Mouse (Mus musculus) forebrain, embryonic 12.5 days (tissue): ENCODE measurements around the gene Ptprm. TPM values are rescaled to one million over a fixed set of nuclear protein-coding genes. Genes with fewer than 3 reads are reported as not detected.

Source experiments
- ATAC-seq: fragments of 200-750 bp; cut with Nextera tagmentation; 2 replicates; pipeline ENCODE4 v1.8.0; 2017; ENCODE audit warnings: moderate TSS enrichment; ENCODE audit not compliant: low FRiP score
- H3K27ac ChIP-seq: fragments of 300-500 bp; sonication (generic); 2 replicates; pipeline ENCODE4 v1.5.1; 2016; ENCODE audit warnings: mild to moderate bottlenecking
- H3K27me3 ChIP-seq: fragments of 300-500 bp; sonication (generic); 2 replicates; pipeline ENCODE4 v1.6.1; 2016; ENCODE audit warnings: mild to moderate bottlenecking
- H3K36me3 ChIP-seq: fragments of 300-500 bp; sonication (generic); replicated peaks from 2 replicates; pipeline ENCODE4 v1.6.1; 2016; ENCODE audit warnings: mild to moderate bottlenecking
- H3K4me1 ChIP-seq: fragments of 300-500 bp; sonication (generic); 2 replicates; pipeline ENCODE4 v1.6.1; 2016
- H3K4me2 ChIP-seq: fragments of 300-500 bp; sonication (generic); 2 replicates; pipeline ENCODE4 v1.6.1; 2016; ENCODE audit warnings: mild to moderate bottlenecking, moderate library complexity
- H3K4me3 ChIP-seq: fragments of 300-500 bp; sonication (generic); replicated peaks from 2 replicates; pipeline ENCODE4 v1.5.1; 2016; ENCODE audit warnings: mild to moderate bottlenecking
- H3K9ac ChIP-seq: fragments of 300-500 bp; sonication (generic); 2 replicates; pipeline ENCODE4 v1.6.1; 2016; ENCODE audit warnings: mild to moderate bottlenecking
- H3K9me3 ChIP-seq: fragments of 300-500 bp; sonication (generic); 2 replicates; pipeline ENCODE4 v1.6.1; 2016
- WGBS: fragments of 180-500 bp; shearing (Covaris S2); methylation state at CpG from one replicate; pipeline ENCODE4 v1.1.7; 2016; 5-methylcytosine and 5-hydroxymethylcytosine counted together
- polyA plus RNA-seq: library from polyadenylated mRNA; unstranded; fragments of >200 nt; fragmentation: Nextera tagmentation; extraction: Ambion mirVana; gene quantifications from 2 replicates; pipeline ENCODE4 v1.2.1, GENCODE M21; 2016

The Ptprm gene
- polyA plus RNA-seq, 1 experiment from 2014 or later, result 8.8 TPM

DNA sequence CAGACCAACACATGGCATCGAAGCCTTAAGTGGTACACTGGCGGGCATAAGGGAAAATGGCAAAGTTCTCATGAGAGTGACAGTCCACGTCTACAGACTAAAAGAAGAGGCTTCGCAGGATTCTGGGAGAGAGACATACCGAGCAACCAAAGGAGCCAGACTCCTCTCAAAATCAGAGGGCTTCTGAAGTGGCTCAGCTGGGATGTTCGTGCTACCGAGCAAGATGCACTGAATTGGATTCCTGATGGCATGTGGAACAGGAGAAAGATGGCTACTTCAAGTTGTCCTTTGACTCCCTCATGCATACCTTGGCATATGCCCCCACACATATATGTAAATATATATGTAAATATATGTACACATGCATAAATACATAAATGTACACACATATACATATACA is 115.4 kb downstream of the Ptprm start:
- H3K36me3 ChIP-seq, result no peaks in the 10 kb centered on the region

DNA sequence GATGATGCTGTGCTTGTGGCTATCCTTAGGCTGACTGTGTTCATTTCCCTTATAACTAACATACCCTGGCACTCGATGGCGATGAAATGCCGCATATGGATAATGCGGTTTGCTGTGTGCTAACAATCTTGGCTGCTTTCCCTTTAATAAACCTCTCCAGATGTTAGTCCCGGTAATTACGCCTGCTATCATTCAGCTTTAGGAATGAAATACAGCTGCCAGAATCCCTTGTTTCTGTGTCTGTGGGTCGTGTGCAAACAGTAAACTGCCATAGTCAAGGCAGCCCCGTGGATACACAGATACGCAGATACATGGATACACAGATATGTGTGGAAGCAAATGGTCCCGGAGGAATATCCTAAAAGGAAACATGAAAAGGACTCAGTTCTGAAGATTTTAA is 116.8 kb downstream of the Ptprm start:
- peaks cover 6% of the 10 kb centered on the region; the same call in 1 of the 2 replicates for H3K4me1 ChIP-seq
- H3K27me3 ChIP-seq, result no peaks in the 10 kb centered on the region
- no peak overlapping the region for H3K27ac ChIP-seq
- no peaks in the 10 kb centered on the region for H3K9me3 ChIP-seq
- WGBS, result 85% methylated on average over 10 of the region's 10 CpGs
- H3K4me2 ChIP-seq, result no peak overlapping the region
- H3K9ac ChIP-seq, result no peak overlapping the region
- no peaks in the 10 kb centered on the region for H3K36me3 ChIP-seq
- no peak for ATAC-seq
- no peak overlapping the region for H3K4me3 ChIP-seq

More for the DNA sequence above, 115.4 kb downstream of the Ptprm start:
- Histone ChIP-seq H3K27me3 (no peaks in the 10 kb centered on the region), H3K9ac (no peak overlapping the region), H3K4me3 (no peak overlapping the region), H3K4me1 (peaks cover 14% of the 10 kb centered on the region), H3K4me2 (no peak overlapping the region), H3K9me3 (no peaks in the 10 kb centered on the region), H3K27ac (no peak overlapping the region)
- ATAC-seq, result no peak
- 96% methylated on average over 7 of the region's 7 CpGs for WGBS

- Histone ChIP-seq H3K27me3 (no peaks in the 10 kb centered on the region), H3K27ac (no peak overlapping the region), H3K4me3 (no peak overlapping the region), H3K36me3 (no peaks in the 10 kb centered on the region), H3K9me3 (no peaks in the 10 kb centered on the region), H3K4me2 (no peak overlapping the region), H3K9ac (no peak overlapping the region), H3K4me1 (no peaks in the 10 kb centered on the region)
- 94% methylated on average over 9 of the region's 9 CpGs for WGBS
- no peak for ATAC-seq
These were observed 121.2 kb downstream of the Ptprm start for GRCm38 (mm10) chr17:67233063-67233462.

GRCm38 (mm10) chr17:67226991-67227390 is 127.3 kb downstream of the Ptprm start:
- Histone ChIP-seq H3K9me3 (no peaks in the 10 kb centered on the region), H3K36me3 (no peaks in the 10 kb centered on the region), H3K27me3 (no peaks in the 10 kb centered on the region), H3K9ac (no peak overlapping the region), H3K4me2 (no peak overlapping the region), H3K27ac (no peak overlapping the region), H3K4me3 (no peak overlapping the region), H3K4me1 (peaks cover 8% of the 10 kb centered on the region)
- 14% methylated on average over 5 of the region's 5 CpGs for WGBS
- no peak for ATAC-seq

- H3K4me1 ChIP-seq, result peaks cover 12% of the 10 kb centered on the region; the same call in 1 of the 2 replicates
- ATAC-seq, result no peak
- no peak overlapping the region for H3K27ac ChIP-seq
- H3K4me2 ChIP-seq, result no peak overlapping the region
- H3K9ac ChIP-seq, result no peak overlapping the region
- WGBS, result 97% methylated on average over 1 of the region's 1 CpGs
- no peaks in the 10 kb centered on the region for H3K36me3 ChIP-seq
- H3K27me3 ChIP-seq, result no peaks in the 10 kb centered on the region
- H3K9me3 ChIP-seq, result no peaks in the 10 kb centered on the region
- H3K4me3 ChIP-seq, result no peak overlapping the region
These were observed 138.9 kb downstream of the Ptprm start for GRCm38 (mm10) chr17:67215326-67215725.

DNA sequence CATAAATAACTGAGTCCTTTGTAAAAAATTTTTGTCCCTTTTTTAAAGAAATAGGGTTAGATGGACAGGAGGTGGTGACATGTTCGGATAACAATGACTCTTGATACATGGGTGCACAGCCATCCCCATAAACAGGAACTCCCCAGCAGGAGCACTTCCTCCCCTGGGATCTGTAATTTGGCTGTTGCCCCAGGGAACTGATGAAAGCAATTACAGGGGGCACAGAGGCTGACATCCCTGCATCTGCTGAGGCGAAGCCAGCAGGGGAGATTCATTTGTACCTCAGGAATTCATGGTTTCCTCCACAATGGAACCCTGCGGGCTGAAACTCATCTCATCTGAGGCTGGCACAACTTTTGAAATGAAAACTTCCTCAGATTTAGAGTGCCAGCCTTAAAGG is 140.5 kb downstream of the Ptprm start:
- Histone ChIP-seq H3K4me2 (no peak overlapping the region), H3K9me3 (no peaks in the 10 kb centered on the region), H3K9ac (no peak overlapping the region), H3K27ac (no peak overlapping the region), H3K4me3 (no peak overlapping the region), H3K27me3 (no peaks in the 10 kb centered on the region), H3K4me1 (peaks cover 12% of the 10 kb centered on the region; the same call in 1 of the 2 replicates), H3K36me3 (no peaks in the 10 kb centered on the region)
- 24% methylated on average over 3 of the region's 3 CpGs for WGBS
- ATAC-seq, result no peak

GRCm38 (mm10) chr17:67209676-67210344 is 144.4 kb downstream of the Ptprm start:
- no peak overlapping the region for H3K4me3 ChIP-seq
- no peak for ATAC-seq
- H3K36me3 ChIP-seq, result no peaks in the 10 kb centered on the region
- H3K4me1 ChIP-seq, result peaks cover 12% of the 10 kb centered on the region; the same call in 1 of the 2 replicates
- H3K27ac ChIP-seq, result no peak overlapping the region
- no peak overlapping the region for H3K4me2 ChIP-seq
- H3K9me3 ChIP-seq, result no peaks in the 10 kb centered on the region
- no peaks in the 10 kb centered on the region for H3K27me3 ChIP-seq
- 66% methylated on average over 8 of the region's 8 CpGs for WGBS
- no peak overlapping the region for H3K9ac ChIP-seq

GRCm38 (mm10) chr17:67208600-67208999 is 145.7 kb downstream of the Ptprm start:
- 88% methylated on average over 5 of the region's 5 CpGs for WGBS
- Histone ChIP-seq H3K36me3 (no peaks in the 10 kb centered on the region), H3K4me1 (peaks cover 6% of the 10 kb centered on the region; the same call in 1 of the 2 replicates), H3K27me3 (no peaks in the 10 kb centered on the region), H3K27ac (no peak overlapping the region), H3K4me2 (no peak overlapping the region), H3K9ac (no peak overlapping the region), H3K4me3 (no peak overlapping the region), H3K9me3 (no peaks in the 10 kb centered on the region)
- no peak for ATAC-seq

DNA sequence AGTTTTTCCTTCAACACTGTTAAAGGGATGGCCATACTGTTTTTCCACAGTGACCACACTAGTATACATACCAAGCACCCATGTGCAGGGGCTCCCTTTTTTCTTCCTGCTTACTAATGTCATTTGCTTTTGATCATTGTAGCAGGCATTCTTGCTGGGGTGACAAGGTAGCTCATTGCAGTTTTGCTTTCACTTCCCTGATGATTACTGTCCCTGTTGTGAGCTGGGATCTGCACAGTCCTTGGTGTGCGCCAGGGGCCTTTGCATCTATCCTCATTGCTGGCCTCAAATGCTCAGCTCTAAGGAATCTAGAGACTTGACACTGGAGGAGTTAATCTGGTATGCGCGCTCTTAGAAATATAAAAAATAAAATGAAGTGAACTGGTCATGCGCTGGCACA is 147.3 kb downstream of the Ptprm start:
- Histone ChIP-seq H3K9me3 (no peaks in the 10 kb centered on the region), H3K36me3 (no peaks in the 10 kb centered on the region), H3K4me2 (no peak overlapping the region), H3K4me3 (no peak overlapping the region), H3K27ac (no peak overlapping the region), H3K4me1 (no peaks in the 10 kb centered on the region), H3K27me3 (no peaks in the 10 kb centered on the region), H3K9ac (no peak overlapping the region)
- ATAC-seq, result no peak
- WGBS, result 93% methylated on average over 4 of the region's 4 CpGs

- Histone ChIP-seq H3K27me3 (no peaks in the 10 kb centered on the region), H3K9ac (no peak overlapping the region), H3K9me3 (no peaks in the 10 kb centered on the region), H3K27ac (no peak overlapping the region), H3K4me3 (no peak overlapping the region), H3K4me1 (peaks cover 8% of the 10 kb centered on the region), H3K4me2 (no peak overlapping the region), H3K36me3 (no peaks in the 10 kb centered on the region)
- WGBS, result 15% methylated on average over 7 of the region's 7 CpGs
- no peak for ATAC-seq
These were observed 153.1 kb downstream of the Ptprm start for GRCm38 (mm10) chr17:67201151-67201550.

- H3K9ac ChIP-seq, result no peak overlapping the region
- H3K27me3 ChIP-seq, result no peaks in the 10 kb centered on the region
- H3K4me1 ChIP-seq, result no peaks in the 10 kb centered on the region
- no peaks in the 10 kb centered on the region for H3K36me3 ChIP-seq
- WGBS, result 70% methylated on average over 5 of the region's 5 CpGs
- no peak for ATAC-seq
- H3K9me3 ChIP-seq, result no peaks in the 10 kb centered on the region
- H3K4me3 ChIP-seq, result no peak overlapping the region
- H3K4me2 ChIP-seq, result no peak overlapping the region
- H3K27ac ChIP-seq, result no peak overlapping the region
These were observed 160.5 kb downstream of the Ptprm start for GRCm38 (mm10) chr17:67193728-67194127.

- no peak overlapping the region for H3K9ac ChIP-seq
- H3K9me3 ChIP-seq, result no peaks in the 10 kb centered on the region
- no peak for ATAC-seq
- 93% methylated on average over 2 of the region's 2 CpGs for WGBS
- H3K27me3 ChIP-seq, result no peaks in the 10 kb centered on the region
- no peak overlapping the region for H3K27ac ChIP-seq
- no peak overlapping the region for H3K4me3 ChIP-seq
- no peak overlapping the region for H3K4me2 ChIP-seq
- no peaks in the 10 kb centered on the region for H3K36me3 ChIP-seq
- no peaks in the 10 kb centered on the region for H3K4me1 ChIP-seq
These were observed 165.7 kb downstream of the Ptprm start for GRCm38 (mm10) chr17:67188514-67188913.

- peak; percentile 61; the same call in 1 of the 2 replicates for ATAC-seq
- no peaks in the 10 kb centered on the region for H3K27me3 ChIP-seq
- WGBS, result 74% methylated on average over 6 of the region's 6 CpGs
- H3K27ac ChIP-seq, result no peak overlapping the region
- H3K9me3 ChIP-seq, result no peaks in the 10 kb centered on the region
- H3K36me3 ChIP-seq, result no peaks in the 10 kb centered on the region
- H3K4me3 ChIP-seq, result no peak overlapping the region
- no peak overlapping the region for H3K9ac ChIP-seq
- H3K4me2 ChIP-seq, result no peak overlapping the region
- H3K4me1 ChIP-seq, result no peaks in the 10 kb centered on the region
These were observed 167.4 kb downstream of the Ptprm start for GRCm38 (mm10) chr17:67186879-67187278.
